Mouse (Mus musculus) hindbrain, embryonic 12.5 days (tissue): ENCODE data around the gene Zfp422. TPM values are rescaled to one million over a fixed set of nuclear protein-coding genes. Genes with fewer than 3 reads are reported as not detected.

Experiments used
- ATAC-seq: fragments of 200-750 bp; cut with Nextera tagmentation; 2 replicates; pipeline ENCODE4 v1.8.0; 2017; ENCODE audit warnings: moderate TSS enrichment; ENCODE audit not compliant: low FRiP score
- H3K27ac ChIP-seq: fragments of 300-500 bp; sonication (generic); 2 replicates; pipeline ENCODE4 v1.5.1; 2016; ENCODE audit warnings: mild to moderate bottlenecking
- H3K27me3 ChIP-seq: fragments of 300-500 bp; sonication (generic); 2 replicates; pipeline ENCODE4 v1.6.1; 2016; ENCODE audit warnings: mild to moderate bottlenecking
- H3K36me3 ChIP-seq: fragments of 300-500 bp; sonication (generic); 2 replicates; pipeline ENCODE4 v1.6.1; 2016; ENCODE audit warnings: mild to moderate bottlenecking
- H3K4me1 ChIP-seq: fragments of 300-500 bp; sonication (generic); 2 replicates; pipeline ENCODE4 v1.6.1; 2016
- H3K4me2 ChIP-seq: fragments of 300-500 bp; sonication (generic); replicated peaks from 2 replicates; pipeline ENCODE4 v1.6.1; 2016; ENCODE audit warnings: mild to moderate bottlenecking
- H3K4me3 ChIP-seq: fragments of 300-500 bp; sonication (generic); 2 replicates; pipeline ENCODE4 v1.5.1; 2016; ENCODE audit warnings: mild to moderate bottlenecking
- H3K9ac ChIP-seq: fragments of 300-500 bp; sonication (generic); 2 replicates; pipeline ENCODE4 v1.6.1; 2016; ENCODE audit warnings: mild to moderate bottlenecking, moderate library complexity
- H3K9me3 ChIP-seq: fragments of 300-500 bp; sonication (generic); replicated peaks from 2 replicates; pipeline ENCODE4 v1.6.1; 2016; ENCODE audit warnings: mild to moderate bottlenecking
- WGBS: fragments of 180-500 bp; shearing (Covaris S2); methylation state at CpG from one replicate; pipeline ENCODE4 v1.1.7; 2016; 5-methylcytosine and 5-hydroxymethylcytosine counted together
- polyA plus RNA-seq: library from polyadenylated mRNA; unstranded; fragments of >200 nt; fragmentation: Nextera tagmentation; extraction: Ambion mirVana; gene quantifications from 2 replicates; pipeline ENCODE4 v1.2.1, GENCODE M21; 2016

Zfp422 gene
- polyA plus RNA-seq, 1 experiment from 2014 or later = 237 TPM

DNA sequence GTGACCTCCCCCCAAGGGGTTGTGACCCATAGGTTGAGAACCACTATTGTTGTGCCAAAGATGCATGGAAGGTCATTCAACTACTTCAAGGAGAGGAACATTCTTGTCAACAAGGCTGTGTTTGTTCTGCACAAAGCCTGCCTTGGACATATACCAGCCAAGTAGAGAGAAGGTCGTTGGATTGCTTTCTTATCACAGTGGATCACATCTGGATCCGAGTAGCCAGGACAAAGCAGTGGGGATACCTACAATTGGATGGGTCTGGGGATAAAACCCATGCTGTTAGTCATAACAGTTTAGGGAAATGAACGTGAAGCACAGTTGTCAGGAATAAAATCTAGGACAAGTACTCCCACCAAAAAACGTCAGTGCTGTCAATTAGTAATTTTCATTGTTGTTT is 15.1 kb upstream of the Zfp422 start:
- H3K9me3 ChIP-seq = no peaks in the 10 kb centered on the region
- H3K27ac ChIP-seq = no peak overlapping the region
- H3K36me3 ChIP-seq = peaks cover 34% of the 10 kb centered on the region
- no peak overlapping the region for H3K4me2 ChIP-seq
- H3K4me3 ChIP-seq = no peak overlapping the region
- H3K4me1 ChIP-seq = no peaks in the 10 kb centered on the region
- 58% methylated on average over 4 of the region's 4 CpGs for WGBS
- no peak for ATAC-seq
- H3K27me3 ChIP-seq = no peaks in the 10 kb centered on the region
- H3K9ac ChIP-seq = no peak overlapping the region

- 85% methylated on average over 11 of the region's 11 CpGs for WGBS
- no peak overlapping the region for H3K4me3 ChIP-seq
Measured at GRCm38 (mm10) chr6:116642942-116643341, 14.1 kb upstream of the Zfp422 start.

GRCm38 (mm10) chr6:116639663-116640062 is 10.9 kb upstream of the Zfp422 start:
- WGBS = 62% methylated on average over 2 of the region's 2 CpGs
- Histone ChIP-seq H3K4me2 (no peak overlapping the region), H3K9me3 (no peaks in the 10 kb centered on the region), H3K9ac (no peak overlapping the region), H3K27me3 (no peaks in the 10 kb centered on the region), H3K4me1 (peaks cover 4% of the 10 kb centered on the region; the same call in 1 of the 2 replicates), H3K36me3 (peaks cover 28% of the 10 kb centered on the region), H3K4me3 (no peak overlapping the region), H3K27ac (no peak overlapping the region)
- no peak for ATAC-seq

More at GRCm38 (mm10) chr6:116642942-116643341, 14.1 kb upstream of the Zfp422 start:
- ATAC-seq = no peak
- Histone ChIP-seq H3K4me1 (no peaks in the 10 kb centered on the region), H3K4me2 (no peak overlapping the region), H3K36me3 (peaks cover 38% of the 10 kb centered on the region), H3K9me3 (no peaks in the 10 kb centered on the region), H3K27ac (no peak overlapping the region), H3K27me3 (no peaks in the 10 kb centered on the region), H3K9ac (no peak overlapping the region)

- WGBS = 85% methylated on average over 2 of the region's 2 CpGs
- Histone ChIP-seq H3K4me1 (peaks cover 4% of the 10 kb centered on the region; the same call in 1 of the 2 replicates), H3K27ac (no peak overlapping the region), H3K9me3 (no peaks in the 10 kb centered on the region), H3K4me3 (no peak overlapping the region), H3K4me2 (no peak overlapping the region), H3K27me3 (no peaks in the 10 kb centered on the region), H3K36me3 (peaks cover 26% of the 10 kb centered on the region), H3K9ac (no peak overlapping the region)
- ATAC-seq = no peak
Measured at GRCm38 (mm10) chr6:116638871-116639270, 10.1 kb upstream of the Zfp422 start.

DNA sequence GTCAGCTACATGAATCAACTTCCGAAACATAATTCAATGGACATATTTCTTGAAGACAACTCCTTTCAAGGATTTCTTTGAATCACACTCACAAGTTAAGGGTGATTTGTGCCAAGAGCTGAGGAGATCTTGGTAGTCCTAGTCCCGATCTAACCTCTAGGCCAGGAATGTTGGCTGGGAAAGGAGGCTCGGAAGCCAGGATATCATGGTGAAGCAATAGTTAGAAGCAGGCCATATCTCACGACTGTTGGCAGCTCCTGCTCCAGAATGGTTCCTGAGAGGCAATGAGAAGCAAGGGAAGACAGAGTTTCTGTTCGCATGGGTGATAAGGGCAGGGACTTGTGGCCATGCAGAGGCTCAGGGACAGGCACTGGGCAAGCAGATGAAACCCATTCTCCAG is 8.7 kb upstream of the Zfp422 start:
- Histone ChIP-seq H3K27ac (no peak overlapping the region), H3K4me2 (no peak overlapping the region), H3K9ac (no peak overlapping the region), H3K4me1 (peaks cover 4% of the 10 kb centered on the region; the same call in 1 of the 2 replicates), H3K9me3 (no peaks in the 10 kb centered on the region), H3K36me3 (peaks cover 26% of the 10 kb centered on the region), H3K27me3 (no peaks in the 10 kb centered on the region), H3K4me3 (no peak overlapping the region)
- ATAC-seq = no peak
- 92% methylated on average over 5 of the region's 5 CpGs for WGBS

DNA sequence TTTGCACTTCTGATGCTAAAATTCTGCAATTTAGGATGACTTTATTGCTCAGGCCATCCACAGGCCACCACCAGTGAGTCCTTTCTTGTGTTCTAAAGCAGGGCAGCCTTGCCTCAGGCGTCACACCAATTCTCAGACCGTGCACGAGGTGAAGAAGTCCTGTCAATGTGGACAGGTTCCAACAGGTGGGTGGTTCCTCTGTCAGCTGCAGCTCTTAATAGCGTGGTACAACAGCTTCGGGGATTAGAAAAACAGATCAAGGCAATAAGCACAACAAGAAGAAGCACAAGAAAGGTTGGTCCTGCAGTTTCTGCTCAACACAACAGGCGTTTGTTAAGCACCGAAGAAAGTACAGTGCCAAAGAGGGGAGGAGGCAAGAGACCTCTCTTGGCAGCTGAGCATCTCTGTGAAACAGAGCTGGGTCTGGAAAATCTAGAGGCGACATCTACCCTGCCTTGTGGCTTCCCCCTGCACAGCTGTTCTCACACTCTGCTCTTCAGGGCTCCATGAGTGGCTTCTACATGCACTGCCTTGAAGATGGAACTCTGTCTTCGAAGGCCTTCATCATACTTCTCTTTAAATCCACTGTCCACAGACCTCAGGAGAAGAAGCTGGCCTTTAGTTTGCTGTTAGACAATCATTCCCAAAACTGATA is 7.9 kb upstream of the Zfp422 start:
- Histone ChIP-seq H3K4me1 (peaks cover 4% of the 10 kb centered on the region; the same call in 1 of the 2 replicates), H3K9ac (no peak overlapping the region), H3K4me2 (no peak overlapping the region), H3K27ac (no peak overlapping the region), H3K27me3 (no peaks in the 10 kb centered on the region), H3K36me3 (peaks cover 26% of the 10 kb centered on the region), H3K9me3 (no peaks in the 10 kb centered on the region), H3K4me3 (no peak overlapping the region)
- no peak for ATAC-seq
- WGBS = 76% methylated on average over 9 of the region's 9 CpGs

DNA sequence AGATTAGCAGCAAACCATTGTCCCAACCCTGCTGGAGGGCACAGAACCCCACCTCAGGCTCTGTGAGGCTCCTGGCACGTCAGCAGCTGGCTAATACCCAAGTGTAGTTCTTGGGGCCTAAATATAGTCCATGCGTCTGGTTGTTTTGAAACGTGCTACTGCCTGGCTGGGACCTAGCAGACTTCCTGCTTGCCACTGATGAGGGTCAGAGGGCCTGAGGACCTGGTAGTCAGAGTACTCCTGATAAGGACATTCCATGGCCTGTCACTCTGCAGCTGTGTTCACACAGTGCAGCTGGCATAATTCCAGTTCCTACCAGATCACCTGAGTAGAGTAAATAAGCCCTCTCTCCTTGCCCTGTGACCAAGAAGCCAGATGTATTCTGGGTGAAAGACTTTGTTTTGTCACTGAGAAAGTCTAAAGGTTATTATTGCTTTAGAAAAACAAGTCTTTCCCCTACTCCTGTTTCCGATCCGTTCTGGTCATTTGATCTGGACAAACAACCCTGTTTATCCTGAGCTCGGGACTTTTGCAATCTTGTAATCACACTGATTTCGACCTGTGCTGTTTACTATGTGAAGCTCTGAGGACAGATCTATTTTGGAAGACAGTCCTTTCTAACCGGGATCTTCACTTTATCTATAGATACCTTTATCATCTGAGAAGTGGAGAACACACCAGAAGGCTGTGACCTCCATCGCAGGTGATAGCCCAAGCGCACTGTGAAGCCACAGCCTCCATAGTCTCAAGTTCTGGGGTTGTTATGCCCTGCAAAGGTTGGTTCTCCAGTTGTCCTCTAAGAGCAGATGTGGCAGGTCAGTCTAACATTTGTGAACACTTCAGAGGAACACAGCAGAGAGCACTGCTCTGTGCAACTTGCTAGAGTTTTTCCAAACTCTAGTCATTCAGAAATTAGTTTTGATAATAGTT is 6.7 kb upstream of the Zfp422 start:
- H3K9me3 ChIP-seq = no peaks in the 10 kb centered on the region
- peaks cover 17% of the 10 kb centered on the region; the same call in 1 of the 2 replicates for H3K36me3 ChIP-seq
- no peak overlapping the region for H3K9ac ChIP-seq
- peaks cover 4% of the 10 kb centered on the region; the same call in 1 of the 2 replicates for H3K4me1 ChIP-seq
- no peak for ATAC-seq
- no peaks in the 10 kb centered on the region for H3K27me3 ChIP-seq
- H3K4me2 ChIP-seq = no peak overlapping the region
- 70% methylated on average over 10 of the region's 10 CpGs for WGBS
- H3K4me3 ChIP-seq = no peak overlapping the region
- no peak overlapping the region for H3K27ac ChIP-seq

- Histone ChIP-seq H3K4me1 (peaks cover 12% of the 10 kb centered on the region), H3K36me3 (peaks cover 13% of the 10 kb centered on the region; the same call in 1 of the 2 replicates), H3K27ac (no peak overlapping the region), H3K9ac (no peak overlapping the region), H3K9me3 (no peaks in the 10 kb centered on the region), H3K4me2 (no peak overlapping the region), H3K4me3 (no peak overlapping the region), H3K27me3 (no peaks in the 10 kb centered on the region)
- ATAC-seq = no peak
- 94% methylated on average over 17 of the region's 17 CpGs for WGBS
Measured at GRCm38 (mm10) chr6:116633741-116634695, 5.2 kb upstream of the Zfp422 start.

GRCm38 (mm10) chr6:116632129-116632528 is 3.3 kb upstream of the Zfp422 start:
- no peak overlapping the region for H3K27ac ChIP-seq
- WGBS = 44% methylated on average over 1 of the region's 1 CpGs
- H3K4me2 ChIP-seq = no peak overlapping the region
- ATAC-seq = no peak
- H3K36me3 ChIP-seq = peaks cover 3% of the 10 kb centered on the region; the same call in 1 of the 2 replicates
- peaks cover 13% of the 10 kb centered on the region for H3K4me1 ChIP-seq
- no peak overlapping the region for H3K4me3 ChIP-seq
- no peak overlapping the region for H3K9ac ChIP-seq
- H3K27me3 ChIP-seq = no peaks in the 10 kb centered on the region
- no peaks in the 10 kb centered on the region for H3K9me3 ChIP-seq

DNA sequence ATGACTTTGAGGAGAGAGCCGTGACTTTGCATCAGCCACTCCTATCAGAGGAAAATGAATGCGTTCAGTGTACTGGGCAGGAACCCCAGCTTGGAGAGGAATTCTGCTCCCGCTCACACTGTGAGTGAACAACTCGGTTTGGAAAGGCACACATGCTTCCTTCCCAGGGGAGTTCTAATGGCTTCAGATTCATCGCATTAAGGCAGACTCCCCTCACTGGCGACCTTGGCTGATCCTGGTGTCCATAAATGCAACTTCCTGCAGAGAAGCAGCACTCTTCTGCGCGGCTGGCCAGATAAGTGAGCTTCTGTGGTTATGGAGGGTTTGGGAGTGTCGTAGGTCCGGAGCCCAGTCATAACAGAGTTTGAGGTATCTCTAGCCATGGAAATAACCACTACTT is 967 bp upstream of the Zfp422 start:
- Histone ChIP-seq H3K9me3 (no peaks in the 10 kb centered on the region), H3K4me2 (no peak overlapping the region), H3K9ac (no peak overlapping the region), H3K4me3 (no peak overlapping the region), H3K27me3 (no peaks in the 10 kb centered on the region), H3K27ac (0 out of 2 replicates have a peak overlapping the region, but pooled peaks have one; percentile 97), H3K4me1 (peaks cover 15% of the 10 kb centered on the region), H3K36me3 (peaks cover 15% of the 10 kb centered on the region)
- WGBS = 83% methylated on average over 10 of the region's 10 CpGs
- no peak for ATAC-seq

DNA sequence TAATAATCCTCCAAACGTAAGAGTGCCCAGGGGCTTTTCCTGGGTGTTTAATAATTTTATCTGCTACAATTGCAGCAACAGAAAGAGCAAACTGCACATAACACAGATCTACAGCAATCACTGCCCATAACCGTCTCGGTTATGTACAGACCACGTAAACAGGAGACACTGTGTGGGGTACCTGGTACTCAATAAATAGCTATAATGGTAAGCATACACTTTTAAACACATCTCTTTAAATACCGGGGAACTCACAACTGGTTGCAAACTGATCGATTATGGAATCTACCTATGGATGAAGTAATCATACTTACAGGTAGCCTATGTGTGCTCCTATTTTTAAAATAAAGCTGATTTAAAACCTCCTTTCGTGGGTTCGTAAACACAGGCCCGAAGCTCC is 704 bp downstream of the Zfp422 start:
- Histone ChIP-seq H3K27ac (peak overlapping the region; percentile 97), H3K27me3 (no peaks in the 10 kb centered on the region), H3K4me2 (peak overlapping the region; percentile 71), H3K4me1 (peaks cover 15% of the 10 kb centered on the region), H3K9ac (peak overlapping the region; percentile 97), H3K36me3 (peaks cover 18% of the 10 kb centered on the region), H3K9me3 (no peaks in the 10 kb centered on the region), H3K4me3 (peak overlapping the region; percentile 87)
- WGBS = 22% methylated on average over 9 of the region's 9 CpGs
- no peak for ATAC-seq
